Mouse (Mus musculus): ENCODE data around the gene Rad17. TPM values are rescaled to one million over a fixed set of nuclear protein-coding genes. Genes with fewer than 3 reads are reported as not detected.
A peak's percentile ranks its signal among the peaks of the same experiment; 100 is the strongest.

Rad17 gene
- polyA plus RNA-seq, 1 experiment from 2014 or later: 38.8 TPM

DNA sequence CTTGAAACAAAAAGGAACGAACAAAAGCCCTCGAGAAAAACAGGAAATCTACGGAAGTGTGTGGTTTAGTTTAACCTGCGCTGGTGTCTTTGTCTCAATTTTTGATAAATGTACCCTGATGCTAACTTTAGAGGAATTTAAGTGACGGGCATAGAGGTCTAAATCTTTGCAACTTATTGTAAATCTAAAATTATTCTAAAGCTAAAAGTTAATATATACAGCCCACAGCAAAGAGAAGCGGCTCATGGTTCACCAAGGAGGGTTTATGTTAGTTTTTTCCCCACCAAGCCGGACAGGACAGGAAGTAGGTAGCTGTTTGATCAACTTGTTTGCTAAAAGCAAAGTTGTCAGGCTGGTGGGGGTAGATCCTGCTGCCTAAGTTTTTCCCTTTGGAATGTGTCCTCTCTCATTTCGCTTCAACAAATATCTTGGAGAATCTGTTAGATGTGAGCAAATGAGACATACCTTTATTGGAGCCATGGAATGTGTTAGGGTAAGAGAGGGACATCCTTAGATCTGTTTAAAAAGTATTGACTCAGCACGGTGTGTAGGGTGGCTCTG is 19.4 kb upstream of the Rad17 start:
- Histone ChIP-seq H3K4me2 (ENCODE audit: low read depth, low read length) (peak overlapping the region; percentile 43; the same call in 1 of the 2 replicates), H3K9ac (replicated peaks; ENCODE audit: low read length) (no peak overlapping the region), H3K36me3 (replicated peaks; ENCODE audit: control insufficient read depth, insufficient read depth, low read depth, low read length) (no peaks in the 10 kb centered on the region), H3K4me3 (ENCODE audit: low read depth, low read length) (peak overlapping the region; percentile 32), H3K4me1 (ENCODE audit: control insufficient read depth, insufficient read depth, low read length) (no peaks in the 10 kb centered on the region), H3K27ac (replicated peaks; ENCODE audit: low read depth, low read length) (no peak overlapping the region), H3K27me3 (ENCODE audit: control insufficient read depth, insufficient read depth, low read length) (no peaks in the 10 kb centered on the region), H3K9me3 (replicated peaks; ENCODE audit: control insufficient read depth, low read length) (no peaks in the 10 kb centered on the region)
- 57% methylated on average over 9 of the region's 9 CpGs for WGBS
- DNase-seq (ENCODE audit: low spot score): peak; percentile 21
- no peak for ATAC-seq (replicated peaks; ENCODE audit: insufficient number of reproducible peaks, low FRiP score, low TSS enrichment, low read depth)

DNA sequence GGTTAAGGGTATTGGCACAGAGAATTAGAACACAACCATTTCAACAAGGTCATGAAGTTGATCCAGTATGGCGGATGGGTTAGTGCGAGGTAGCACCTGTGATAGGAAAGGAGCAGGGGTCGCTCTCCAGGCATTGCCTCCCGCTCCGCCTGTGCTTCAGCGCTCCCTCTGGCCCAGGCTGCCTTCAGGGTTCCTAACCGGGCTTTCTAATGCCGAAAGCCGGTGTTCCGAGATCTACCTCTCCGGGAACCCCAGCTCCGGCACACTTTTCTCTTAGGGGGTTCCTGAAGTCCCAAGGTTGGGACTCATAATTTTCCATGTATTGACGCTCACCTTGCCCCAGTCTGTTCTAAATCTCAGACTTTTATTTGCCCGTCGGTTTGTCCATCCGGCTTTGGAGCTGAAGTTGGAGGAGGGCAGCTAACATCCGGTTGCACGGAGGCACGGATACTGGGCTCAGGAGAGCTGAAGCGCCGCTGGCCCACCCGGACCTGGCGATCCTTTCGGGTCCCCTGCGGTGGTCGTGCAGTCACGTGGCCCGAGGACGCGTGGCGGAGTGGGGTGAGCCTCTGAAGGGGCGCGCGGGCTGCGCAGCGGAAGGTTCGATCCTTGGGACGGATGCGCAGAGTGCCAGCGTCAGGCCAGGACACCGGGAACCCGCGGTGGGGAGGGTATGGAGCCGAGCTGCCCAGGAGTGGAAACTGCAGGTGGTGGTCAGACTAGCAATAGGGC is 18.6 kb upstream of the Rad17 start, which contains the start of gene Ccdc125:
Ccdc125 (plus strand) TSS at position 427 of the 732 bp plus-strand sequence.
- Histone ChIP-seq H3K27ac (replicated peaks; ENCODE audit: low read depth, low read length) (no peak within 1 kb of the TSS), H3K27me3 (ENCODE audit: control insufficient read depth, insufficient read depth, low read length) (no peaks in the 10 kb centered on the region), H3K4me2 (ENCODE audit: low read depth, low read length) (peak within 1 kb of the TSS; percentile 43), H3K4me1 (ENCODE audit: control insufficient read depth, insufficient read depth, low read length) (no peaks in the 10 kb centered on the region), H3K9me3 (replicated peaks; ENCODE audit: control insufficient read depth, low read length) (no peaks in the 10 kb centered on the region), H3K9ac (replicated peaks; ENCODE audit: low read length) (peak within 1 kb of the TSS; percentile 29), H3K4me3 (ENCODE audit: low read depth, low read length) (peak within 1 kb of the TSS; percentile 32), H3K36me3 (replicated peaks; ENCODE audit: control insufficient read depth, insufficient read depth, low read depth, low read length) (no peaks in the 10 kb centered on the region)
- under 1% methylated on average over 44 of the region's 44 CpGs for WGBS
- DNase-seq (ENCODE audit: low spot score): peak; percentile 61
- ATAC-seq (replicated peaks; ENCODE audit: insufficient number of reproducible peaks, low FRiP score, low TSS enrichment, low read depth): peak; percentile 85

DNA sequence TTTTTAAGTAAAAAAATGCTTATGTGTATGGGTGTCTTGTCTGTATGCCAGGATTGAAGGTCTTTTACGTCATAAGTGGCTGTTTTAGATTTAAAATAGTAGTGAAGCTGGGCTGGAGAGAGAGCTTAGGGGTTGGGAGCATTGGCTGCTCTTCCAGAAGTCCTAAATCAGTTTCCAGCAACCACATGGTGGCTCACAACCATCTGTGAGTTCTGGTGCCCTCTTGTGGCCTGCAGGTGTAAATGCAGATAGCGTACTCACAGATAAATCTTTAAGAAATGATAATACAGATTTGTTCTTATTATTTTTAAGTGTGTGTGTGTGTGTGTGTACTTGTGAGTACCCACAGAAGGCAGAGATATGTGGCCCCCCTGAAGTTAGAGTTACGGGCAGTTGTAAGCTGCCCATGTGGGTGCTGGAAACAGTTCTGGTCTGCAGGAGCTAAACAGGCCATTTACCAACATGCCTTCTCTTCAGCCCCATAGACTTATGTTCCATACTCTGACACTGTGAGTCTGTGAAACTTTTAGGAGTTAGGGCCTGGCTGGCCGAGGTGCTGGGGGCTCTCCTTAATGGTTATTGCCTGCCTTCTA is 9.1 kb upstream of the Rad17 start:
- Histone ChIP-seq H3K9me3 (replicated peaks; ENCODE audit: control insufficient read depth, low read length) (no peaks in the 10 kb centered on the region), H3K9ac (replicated peaks; ENCODE audit: low read length) (no peak overlapping the region), H3K4me1 (ENCODE audit: control insufficient read depth, insufficient read depth, low read length) (no peaks in the 10 kb centered on the region), H3K4me3 (ENCODE audit: low read depth, low read length) (no peak overlapping the region), H3K36me3 (replicated peaks; ENCODE audit: control insufficient read depth, insufficient read depth, low read depth, low read length) (no peaks in the 10 kb centered on the region), H3K4me2 (ENCODE audit: low read depth, low read length) (no peak overlapping the region), H3K27me3 (ENCODE audit: control insufficient read depth, insufficient read depth, low read length) (no peaks in the 10 kb centered on the region), H3K27ac (replicated peaks; ENCODE audit: low read depth, low read length) (no peak overlapping the region)
- peak; percentile 84 for DNase-seq (ENCODE audit: low spot score)
- WGBS: 49% methylated on average over 4 of the region's 4 CpGs
- ATAC-seq (replicated peaks; ENCODE audit: insufficient number of reproducible peaks, low FRiP score, low TSS enrichment, low read depth): no peak

DNA sequence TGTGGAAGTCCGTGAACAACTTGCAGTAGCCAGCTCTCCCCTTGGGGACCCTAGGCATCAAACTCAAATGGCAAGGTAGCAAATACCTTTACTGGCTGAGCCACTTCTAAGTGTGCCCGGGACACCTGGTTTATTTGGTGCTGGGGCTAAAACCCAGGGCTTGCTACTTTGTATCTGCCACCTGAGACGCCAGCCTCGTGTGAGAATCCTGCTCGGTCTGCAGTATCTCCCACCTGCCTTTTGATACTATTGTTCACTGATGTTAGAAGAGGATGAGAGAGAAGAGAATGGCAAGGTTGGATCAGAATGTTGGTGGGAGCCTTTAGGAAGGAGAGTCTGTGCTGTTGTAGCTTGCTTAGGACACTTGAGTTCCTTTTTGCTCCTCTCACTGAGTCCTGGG is 7.2 kb upstream of the Rad17 start:
- Histone ChIP-seq H3K27me3 (ENCODE audit: control insufficient read depth, insufficient read depth, low read length) (no peaks in the 10 kb centered on the region), H3K4me1 (ENCODE audit: control insufficient read depth, insufficient read depth, low read length) (no peaks in the 10 kb centered on the region), H3K4me3 (ENCODE audit: low read depth, low read length) (no peak overlapping the region), H3K27ac (replicated peaks; ENCODE audit: low read depth, low read length) (no peak overlapping the region), H3K9me3 (replicated peaks; ENCODE audit: control insufficient read depth, low read length) (no peaks in the 10 kb centered on the region), H3K4me2 (ENCODE audit: low read depth, low read length) (no peak overlapping the region), H3K9ac (replicated peaks; ENCODE audit: low read length) (no peak overlapping the region), H3K36me3 (replicated peaks; ENCODE audit: control insufficient read depth, insufficient read depth, low read depth, low read length) (no peaks in the 10 kb centered on the region)
- WGBS: 92% methylated on average over 5 of the region's 5 CpGs
- no peak for ATAC-seq (replicated peaks; ENCODE audit: insufficient number of reproducible peaks, low FRiP score, low TSS enrichment, low read depth)
- no peak for DNase-seq (ENCODE audit: low spot score)

DNA sequence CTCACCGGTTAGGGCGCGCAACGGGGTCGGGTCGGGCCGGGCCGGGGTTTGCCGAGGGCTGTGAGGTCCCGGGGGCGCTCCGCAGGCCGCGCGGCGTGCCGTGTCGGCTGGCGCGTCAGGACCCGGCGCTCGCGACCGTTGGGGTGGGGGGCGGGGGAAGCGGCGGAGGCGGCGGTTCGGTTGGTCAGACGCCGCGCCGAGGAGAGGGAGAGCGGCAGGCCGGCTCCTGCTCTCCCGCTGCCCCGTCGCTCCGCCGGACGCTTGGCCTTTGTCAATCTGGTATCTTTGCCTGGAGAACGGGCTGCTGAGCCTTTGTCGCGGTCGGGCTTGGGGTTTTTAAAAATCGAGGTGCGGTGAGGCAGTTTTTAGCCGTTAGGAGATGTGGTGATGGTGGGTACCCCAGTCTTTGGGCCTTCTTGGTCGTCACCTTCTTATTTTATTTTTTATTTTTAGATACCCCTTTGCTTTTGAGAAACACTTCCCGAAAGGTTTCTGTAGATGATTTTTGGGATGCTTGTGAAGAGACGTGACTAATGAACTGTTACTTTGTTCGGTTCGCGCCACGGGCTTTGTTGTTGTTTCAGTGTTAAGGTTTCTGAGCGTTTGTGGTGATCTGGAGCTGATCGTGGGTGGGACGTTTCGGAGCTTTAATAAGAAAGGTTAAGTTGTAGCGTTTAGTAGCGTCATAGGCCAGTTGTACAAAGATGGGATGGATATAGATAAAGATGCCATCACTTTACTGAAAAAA is 762 bp upstream of the Rad17 start, which contains the start of gene Taf9:
Taf9 (plus strand) TSS at position 141 of the 748 bp plus-strand sequence.
- H3K4me3 ChIP-seq (ENCODE audit: low read depth, low read length): peak within 1 kb of the TSS; percentile 82
- H3K27ac ChIP-seq (replicated peaks; ENCODE audit: low read depth, low read length): peak within 1 kb of the TSS; percentile 90
- peaks cover 2% of the 10 kb centered on the region; the same call in 1 of the 2 replicates for H3K4me1 ChIP-seq (ENCODE audit: control insufficient read depth, insufficient read depth, low read length)
- H3K36me3 ChIP-seq (replicated peaks; ENCODE audit: control insufficient read depth, insufficient read depth, low read depth, low read length): no peaks in the 10 kb centered on the region
- WGBS: under 1% methylated on average over 51 of the region's 63 CpGs
- H3K9me3 ChIP-seq (replicated peaks; ENCODE audit: control insufficient read depth, low read length): no peaks in the 10 kb centered on the region
- DNase-seq (ENCODE audit: low spot score): no peak
- H3K9ac ChIP-seq (replicated peaks; ENCODE audit: low read length): peak within 1 kb of the TSS; percentile 86
- no peaks in the 10 kb centered on the region for H3K27me3 ChIP-seq (ENCODE audit: control insufficient read depth, insufficient read depth, low read length)
- peak within 1 kb of the TSS; percentile 77 for H3K4me2 ChIP-seq (ENCODE audit: low read depth, low read length)
- no peak for ATAC-seq (replicated peaks; ENCODE audit: insufficient number of reproducible peaks, low FRiP score, low TSS enrichment, low read depth)

DNA sequence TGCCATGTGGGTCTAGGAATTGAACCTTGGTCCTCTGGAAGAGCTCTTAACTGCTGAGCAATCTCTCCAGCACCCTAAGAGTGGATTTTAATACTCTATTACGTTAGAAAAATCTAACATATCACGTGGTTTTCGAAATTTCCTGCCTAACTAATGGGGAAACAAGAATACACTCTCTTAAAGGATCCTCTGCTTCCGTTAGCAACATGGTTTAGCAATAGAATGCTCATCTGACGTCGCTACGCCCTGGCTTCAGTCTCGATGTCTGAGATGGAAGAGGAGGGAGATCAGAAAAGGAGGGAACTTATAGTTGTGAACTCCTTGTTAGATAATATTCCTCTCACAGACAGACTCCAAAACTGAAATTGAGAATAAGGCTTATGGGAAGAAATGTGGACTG is 2.6 kb downstream of the Rad17 start:
- Histone ChIP-seq H3K9ac (replicated peaks; ENCODE audit: low read length) (no peak overlapping the region), H3K36me3 (replicated peaks; ENCODE audit: control insufficient read depth, insufficient read depth, low read depth, low read length) (0 out of 2 replicates have a peak, but pooled peaks cover 5% of the 10 kb centered on the region), H3K4me3 (ENCODE audit: low read depth, low read length) (no peak overlapping the region), H3K4me2 (ENCODE audit: low read depth, low read length) (no peak overlapping the region), H3K9me3 (replicated peaks; ENCODE audit: control insufficient read depth, low read length) (no peaks in the 10 kb centered on the region), H3K27ac (replicated peaks; ENCODE audit: low read depth, low read length) (no peak overlapping the region), H3K27me3 (ENCODE audit: control insufficient read depth, insufficient read depth, low read length) (no peaks in the 10 kb centered on the region), H3K4me1 (ENCODE audit: control insufficient read depth, insufficient read depth, low read length) (peaks cover 2% of the 10 kb centered on the region; the same call in 1 of the 2 replicates)
- WGBS: 96% methylated on average over 8 of the region's 8 CpGs
- ATAC-seq (replicated peaks; ENCODE audit: insufficient number of reproducible peaks, low FRiP score, low TSS enrichment, low read depth): no peak
- no peak for DNase-seq (ENCODE audit: low spot score)

DNA sequence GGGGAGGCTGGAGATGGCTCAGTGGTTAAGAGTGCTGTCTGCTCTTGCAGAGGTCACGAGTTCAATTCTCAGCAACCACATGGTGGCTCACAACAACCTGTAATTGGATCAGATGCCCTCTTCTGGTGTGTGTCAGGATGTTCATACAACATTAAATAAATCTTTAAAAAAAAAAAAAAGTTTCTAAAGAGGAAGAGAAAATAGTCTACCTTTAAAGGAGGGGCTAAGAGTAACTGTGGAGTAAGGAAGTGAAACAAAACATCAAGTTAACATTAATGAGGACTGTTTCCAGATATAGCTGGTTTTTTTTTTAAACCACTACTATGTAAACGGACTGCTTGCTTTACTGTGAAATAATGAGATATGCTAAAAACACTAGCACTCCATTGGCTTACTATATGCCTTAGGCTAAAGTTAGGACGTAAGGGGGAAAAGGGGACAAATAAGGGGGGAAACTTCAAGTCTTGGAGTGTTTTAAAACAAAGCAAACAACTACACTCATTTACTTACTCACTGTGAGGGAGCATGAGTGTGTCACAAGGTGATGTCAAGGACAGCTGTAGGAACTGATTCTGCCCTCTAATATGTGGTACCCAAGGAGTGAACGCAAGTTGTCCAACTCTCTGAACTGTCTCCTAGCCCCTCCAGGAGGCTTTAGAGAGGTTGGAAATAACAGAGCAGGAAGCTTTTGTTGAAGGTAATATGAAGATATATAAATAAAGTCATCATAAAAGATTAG is 8.2 kb downstream of the Rad17 start:
- no peak for DNase-seq (ENCODE audit: low spot score)
- 0 out of 2 replicates have a peak, but pooled peaks cover 5% of the 10 kb centered on the region for H3K36me3 ChIP-seq (replicated peaks; ENCODE audit: control insufficient read depth, insufficient read depth, low read depth, low read length)
- no peak overlapping the region for H3K4me3 ChIP-seq (ENCODE audit: low read depth, low read length)
- no peak for ATAC-seq (replicated peaks; ENCODE audit: insufficient number of reproducible peaks, low FRiP score, low TSS enrichment, low read depth)
- WGBS: 91% methylated on average over 4 of the region's 4 CpGs
- H3K27ac ChIP-seq (replicated peaks; ENCODE audit: low read depth, low read length): no peak overlapping the region
- H3K9ac ChIP-seq (replicated peaks; ENCODE audit: low read length): no peak overlapping the region
- H3K4me1 ChIP-seq (ENCODE audit: control insufficient read depth, insufficient read depth, low read length): no peaks in the 10 kb centered on the region
- no peaks in the 10 kb centered on the region for H3K27me3 ChIP-seq (ENCODE audit: control insufficient read depth, insufficient read depth, low read length)
- H3K4me2 ChIP-seq (ENCODE audit: low read depth, low read length): no peak overlapping the region
- no peaks in the 10 kb centered on the region for H3K9me3 ChIP-seq (replicated peaks; ENCODE audit: control insufficient read depth, low read length)
